Mouse (Mus musculus): ENCODE measurements around the gene Alpk3.

Gene Alpk3

GRCm38 (mm10) chr7:81057471-81057870, at the start of gene Alpk3:
TSS of gene Alpk3 (plus strand) at chr7:81057600.
- DNase-seq (ENCODE audit: low spot score in 2 of 2), result no peak

DNA sequence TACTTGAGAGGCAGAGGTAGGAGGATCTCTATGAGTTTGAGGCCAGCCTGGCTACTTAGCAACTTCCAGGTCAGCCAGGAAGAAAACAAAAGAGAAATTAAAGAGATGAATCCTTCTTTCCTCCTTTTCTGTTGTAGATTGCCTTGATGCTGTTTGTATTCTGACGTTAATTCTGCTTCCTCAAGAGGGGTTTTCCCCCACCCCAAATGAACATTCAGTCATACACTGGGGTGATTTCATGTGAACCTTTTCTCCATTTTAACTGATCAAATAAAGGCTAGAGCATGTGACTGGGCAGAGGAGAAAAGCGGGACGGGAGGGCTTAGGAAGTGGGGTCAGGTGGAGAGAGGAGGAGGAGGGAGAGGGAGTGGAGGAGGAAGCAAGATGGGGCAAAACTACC, 49.1 kb upstream of the Alpk3 start:
- DNase-seq (ENCODE audit: low spot score in 2 of 2), result no peak

DNA sequence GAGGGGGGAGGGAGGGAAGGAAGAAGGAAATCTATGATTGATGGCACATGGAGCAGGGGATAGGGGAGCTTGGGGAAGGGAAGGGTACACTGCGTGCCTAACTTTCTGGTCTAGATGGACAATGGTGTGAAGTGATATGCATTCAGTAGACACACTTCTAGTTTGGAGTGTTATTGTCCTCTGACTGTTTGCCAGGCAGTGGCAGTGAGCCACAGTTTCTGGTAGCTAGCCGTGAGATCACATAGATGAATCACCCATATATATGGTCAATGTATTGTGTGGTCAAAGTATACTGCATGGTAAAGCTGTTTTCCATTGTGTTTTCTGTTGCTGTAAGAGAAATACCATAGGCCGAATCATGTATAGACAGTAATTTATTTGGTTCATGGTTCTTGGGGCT, 45.8 kb upstream of the Alpk3 start:
- no peak for DNase-seq (ENCODE audit: low spot score in 2 of 2)

DNA sequence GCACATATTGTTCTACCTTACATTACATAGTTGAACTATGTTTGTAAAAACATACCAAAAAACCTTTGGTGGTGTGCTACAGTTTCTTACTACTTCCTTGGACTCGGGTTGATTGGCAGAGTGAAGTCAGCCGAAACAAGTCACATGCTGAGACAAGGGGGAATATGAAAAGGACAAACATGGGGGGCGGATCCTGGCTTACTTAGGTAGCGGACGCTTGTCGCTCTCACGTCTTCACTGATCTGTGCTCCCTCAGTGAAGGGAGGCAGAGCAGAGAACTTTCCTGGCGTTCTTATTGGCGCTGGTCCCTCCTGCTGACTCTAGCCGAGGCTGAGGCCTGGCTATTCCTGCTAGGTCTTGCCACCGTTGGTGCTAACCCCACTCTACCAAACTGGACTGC, 37.1 kb upstream of the Alpk3 start:
- DNase-seq (ENCODE audit: low spot score in 2 of 2), result no peak

- DNase-seq (ENCODE audit: low spot score in 2 of 2), result no peak
Measured at GRCm38 (mm10) chr7:81022731-81023130, 34.7 kb upstream of the Alpk3 start.

GRCm38 (mm10) chr7:81024118-81024517, 33.3 kb upstream of the Alpk3 start:
- DNase-seq (ENCODE audit: low spot score in 2 of 2), result no peak

DNA sequence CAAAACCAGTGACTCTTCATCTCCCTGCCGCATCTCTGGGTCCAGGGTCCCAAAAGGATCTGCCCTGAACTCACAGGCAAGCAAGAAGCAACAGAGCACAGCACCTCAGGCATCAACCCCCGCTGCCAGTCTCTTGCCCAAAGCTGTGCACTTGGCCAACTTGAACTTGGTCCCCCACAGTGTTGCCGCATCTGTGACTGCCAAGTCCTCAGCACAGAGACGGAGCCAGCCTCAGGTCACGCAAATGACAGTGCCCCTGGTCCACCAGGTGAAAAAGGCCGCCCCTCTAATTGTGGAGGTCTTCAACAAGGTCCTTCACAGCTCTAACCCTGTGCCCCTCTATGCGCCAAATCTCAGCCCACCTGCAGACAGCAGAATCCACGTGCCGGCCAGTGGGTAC, 32.7 kb upstream of the Alpk3 start:
- no peak for DNase-seq (ENCODE audit: low spot score in 2 of 2)

DNA sequence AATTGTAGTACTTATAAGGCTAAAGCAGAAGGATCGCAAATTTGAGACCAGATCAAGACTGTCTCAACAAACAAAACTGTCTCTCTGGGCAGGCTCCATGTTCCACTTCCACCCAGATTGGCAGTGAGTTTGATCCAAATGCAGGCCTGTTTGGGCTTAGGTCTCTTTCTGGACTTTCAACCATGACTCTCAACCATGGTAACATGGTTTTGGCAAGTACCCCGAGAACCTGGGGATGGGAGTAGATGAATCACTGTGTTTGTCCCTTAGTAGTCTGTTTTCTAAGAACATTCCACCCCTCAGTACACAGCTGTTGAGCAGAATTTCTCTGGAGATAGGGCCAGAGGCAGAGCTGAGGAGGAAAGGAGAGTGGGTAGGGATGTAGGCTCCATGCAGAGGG, 31.6 kb upstream of the Alpk3 start:
- DNase-seq (ENCODE audit: low spot score in 2 of 2), result no peak

GRCm38 (mm10) chr7:81039711-81040110, 17.7 kb upstream of the Alpk3 start:
- DNase-seq (ENCODE audit: low spot score in 2 of 2), result no peak

GRCm38 (mm10) chr7:81043023-81043620, 14.3 kb upstream of the Alpk3 start:
- DNase-seq (ENCODE audit: low spot score in 2 of 2), result no peak

DNA sequence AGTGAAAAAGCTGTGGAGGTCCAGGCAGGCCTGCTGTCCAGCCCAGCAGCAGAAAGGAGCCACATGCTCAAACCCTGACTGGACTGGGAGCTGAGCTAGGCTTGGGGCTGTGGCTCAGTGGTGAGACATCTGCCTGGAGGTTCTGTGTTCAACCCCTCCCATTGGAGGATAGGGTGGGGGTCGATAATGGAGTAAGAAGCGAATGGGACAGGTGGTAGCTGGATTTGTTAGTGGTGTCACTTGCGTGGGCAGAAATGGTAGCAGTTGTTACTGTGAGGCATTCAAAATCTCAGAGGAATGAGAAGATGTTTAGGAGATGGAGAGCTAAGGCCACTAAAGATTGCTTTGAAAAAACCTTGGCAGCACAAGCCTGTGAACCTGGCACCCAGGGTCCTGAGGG, 9.6 kb upstream of the Alpk3 start:
- DNase-seq (ENCODE audit: low spot score in 2 of 2), result no peak

- no peak for DNase-seq (ENCODE audit: low spot score in 2 of 2)
Measured at GRCm38 (mm10) chr7:81048513-81048912, 8.9 kb upstream of the Alpk3 start.

- no peak for DNase-seq (ENCODE audit: low spot score in 2 of 2)
Measured at GRCm38 (mm10) chr7:81049966-81050365, 7.4 kb upstream of the Alpk3 start.

DNA sequence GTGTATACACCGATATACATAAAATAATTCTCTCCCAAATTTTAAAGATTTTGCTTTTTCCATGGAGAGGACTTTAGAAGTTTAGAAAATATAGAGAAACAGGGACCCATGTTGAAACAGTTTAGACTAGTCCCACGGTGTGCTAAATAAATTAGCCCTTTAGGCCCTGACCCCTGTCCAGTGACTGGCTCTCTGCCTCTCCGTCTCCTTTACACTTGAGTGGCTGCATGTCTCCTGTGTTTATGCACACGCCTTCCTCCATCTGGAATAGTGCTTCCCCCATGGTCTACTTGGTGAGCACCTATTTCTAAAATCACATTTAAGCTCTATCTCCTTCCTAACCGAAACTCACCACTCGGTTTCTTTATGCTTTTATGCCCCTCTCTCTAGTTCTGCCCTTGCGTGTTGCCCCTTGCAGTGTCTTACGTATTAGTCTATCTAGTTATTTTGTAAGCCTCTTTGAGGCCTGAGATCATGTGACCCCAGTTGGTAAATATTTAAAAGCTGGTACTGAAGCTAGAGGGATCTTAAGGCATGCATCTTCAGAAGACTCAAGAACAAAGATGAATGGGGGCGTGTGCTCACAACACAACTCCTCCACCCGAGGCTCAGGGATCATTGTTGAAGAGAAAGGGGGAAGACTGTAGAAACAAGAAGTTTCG, 1.6 kb upstream of the Alpk3 start:
- no peak for DNase-seq (ENCODE audit: low spot score in 2 of 2)

GRCm38 (mm10) chr7:81057901-81058711, 706 bp downstream of the Alpk3 start:
- no peak for DNase-seq (ENCODE audit: low spot score in 2 of 2)

- no peak for DNase-seq (ENCODE audit: low spot score in 2 of 2)
Measured at GRCm38 (mm10) chr7:81058712-81059154, 1.3 kb downstream of the Alpk3 start.

DNA sequence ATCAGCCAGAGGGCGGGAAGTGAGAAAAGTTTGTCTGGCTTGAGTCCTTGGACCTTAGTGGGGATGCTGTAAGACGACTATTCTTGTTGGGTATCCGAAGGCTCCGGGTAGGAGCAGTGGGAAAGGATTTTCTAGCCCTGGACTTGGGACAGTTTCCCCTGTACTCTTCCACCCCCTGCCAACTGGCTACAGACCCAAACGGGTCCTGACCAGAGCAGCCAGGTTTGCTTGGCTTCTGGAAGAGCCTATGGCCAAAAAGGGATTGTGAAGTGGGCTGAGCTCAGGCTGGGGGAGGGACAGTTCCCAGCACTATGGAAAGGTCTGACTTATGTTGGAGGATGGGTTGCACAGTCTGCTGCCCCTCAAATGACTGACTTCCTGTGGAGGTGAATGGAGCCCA, 2.0 kb downstream of the Alpk3 start:
- DNase-seq (ENCODE audit: low spot score in 2 of 2), result no peak

GRCm38 (mm10) chr7:81060908-81061307, 3.5 kb downstream of the Alpk3 start:
- peak in 1 of 2 experiments; percentile 38 for DNase-seq (ENCODE audit: low spot score in 2 of 2)

- DNase-seq (ENCODE audit: low spot score in 2 of 2), result no peak
Measured at GRCm38 (mm10) chr7:81061936-81062335, 4.5 kb downstream of the Alpk3 start.

DNA sequence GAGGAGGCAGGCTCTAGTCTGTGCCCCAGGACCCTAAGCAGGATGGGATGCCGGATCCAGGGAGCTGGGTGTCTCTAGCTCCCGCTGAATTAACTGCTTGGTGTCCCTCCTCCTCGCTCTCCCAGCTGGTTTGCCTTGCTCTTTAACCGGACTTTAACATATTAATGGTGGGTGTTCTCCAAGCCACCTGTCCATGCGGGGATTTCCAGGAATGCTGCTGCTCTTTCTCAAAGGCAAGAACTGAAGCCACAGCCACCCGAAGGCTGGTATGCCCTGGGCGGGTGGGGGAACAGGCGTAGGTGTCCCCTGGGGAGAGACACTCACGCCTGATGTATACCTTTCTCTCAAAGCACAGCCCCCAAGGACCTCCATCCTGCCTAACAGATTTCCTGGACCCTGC, 5.9 kb downstream of the Alpk3 start:
- DNase-seq (ENCODE audit: low spot score in 2 of 2), result no peak

- no peak for DNase-seq (ENCODE audit: low spot score in 2 of 2)
Measured at GRCm38 (mm10) chr7:81066714-81067113, 9.3 kb downstream of the Alpk3 start.

DNA sequence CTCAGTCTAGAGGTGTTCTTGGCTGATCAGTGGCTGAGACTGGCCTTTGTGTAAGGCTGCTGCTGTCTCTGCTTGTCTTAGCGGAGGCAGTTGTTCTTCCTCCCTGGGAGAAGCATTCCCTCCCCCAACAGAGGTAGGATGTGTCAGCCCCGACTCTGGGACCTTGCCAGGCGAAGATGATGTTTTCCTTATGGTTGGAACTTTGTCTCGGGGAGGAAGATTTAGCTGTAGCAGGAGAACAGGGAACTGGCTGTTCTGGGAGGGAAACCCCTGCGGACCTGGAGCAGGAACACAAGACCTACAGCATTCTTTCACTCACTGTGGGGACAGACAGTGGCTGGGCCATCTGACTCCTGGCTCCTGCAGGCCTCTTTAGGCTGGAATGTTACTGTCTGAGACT, 15.1 kb downstream of the Alpk3 start:
- DNase-seq (ENCODE audit: low spot score in 2 of 2), result no peak

- no peak for DNase-seq (ENCODE audit: low spot score in 2 of 2)
Measured at GRCm38 (mm10) chr7:81073273-81073672, 15.9 kb downstream of the Alpk3 start.

Data from natural killer cell, adult 2 months (primary cell).